Mouse (Mus musculus): ENCODE data around the gene Btbd1.

Btbd1 gene

GRCm38 (mm10) chr7:81829379-81829894, at the start of gene Btbd1:
Gene Btbd1, minus strand, starts transcription at chr7:81829431.
- peak; percentile 91 for DNase-seq (ENCODE audit: low read depth, low spot score)

DNA sequence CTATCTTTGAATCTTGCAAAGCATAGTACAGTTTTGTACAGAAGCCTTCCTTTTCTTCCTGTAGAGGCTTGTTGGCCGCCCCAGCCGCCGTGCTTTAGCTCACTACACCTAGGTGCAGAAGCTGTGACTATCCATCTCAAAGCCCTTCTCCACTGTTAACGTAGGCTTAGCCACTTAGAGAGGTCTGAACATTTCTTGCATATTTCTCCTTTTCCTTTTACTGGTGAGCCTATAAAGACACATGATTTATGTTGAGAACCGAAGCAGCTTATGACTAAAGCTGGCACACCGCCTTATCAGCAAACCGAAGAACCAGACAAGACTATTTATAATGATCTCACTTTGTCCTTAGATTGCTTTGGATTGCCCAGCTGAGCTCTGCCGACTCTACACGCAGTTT, 46.1 kb upstream of the Btbd1 start:
- peak; percentile 79 for DNase-seq (ENCODE audit: low read depth, low spot score)

DNA sequence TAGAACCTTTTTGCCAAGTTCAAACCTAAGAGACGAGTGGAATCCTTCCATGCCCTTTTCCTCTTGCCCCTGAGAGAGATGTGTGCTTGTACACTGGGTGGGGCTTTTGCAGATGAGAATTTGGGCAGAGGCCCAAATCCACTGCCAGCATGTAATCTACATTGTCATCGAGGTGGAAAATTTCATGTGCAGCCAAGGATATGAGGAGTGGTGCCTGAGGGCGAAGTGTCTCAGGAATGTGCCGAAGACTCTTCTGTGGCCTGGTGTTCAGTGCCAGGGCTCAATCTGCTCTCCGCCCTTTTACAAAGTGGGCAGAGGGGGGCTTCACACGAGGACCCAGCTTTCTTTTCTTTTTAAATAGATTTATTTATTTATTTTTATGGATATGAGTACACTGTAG, 45.4 kb upstream of the Btbd1 start:
- no peak for DNase-seq (ENCODE audit: low read depth, low spot score)

GRCm38 (mm10) chr7:81873807-81874206, 44.6 kb upstream of the Btbd1 start:
- no peak for DNase-seq (ENCODE audit: low read depth, low spot score)

GRCm38 (mm10) chr7:81872493-81873013, 43.3 kb upstream of the Btbd1 start:
- peak; percentile 54 for DNase-seq (ENCODE audit: low read depth, low spot score)

DNA sequence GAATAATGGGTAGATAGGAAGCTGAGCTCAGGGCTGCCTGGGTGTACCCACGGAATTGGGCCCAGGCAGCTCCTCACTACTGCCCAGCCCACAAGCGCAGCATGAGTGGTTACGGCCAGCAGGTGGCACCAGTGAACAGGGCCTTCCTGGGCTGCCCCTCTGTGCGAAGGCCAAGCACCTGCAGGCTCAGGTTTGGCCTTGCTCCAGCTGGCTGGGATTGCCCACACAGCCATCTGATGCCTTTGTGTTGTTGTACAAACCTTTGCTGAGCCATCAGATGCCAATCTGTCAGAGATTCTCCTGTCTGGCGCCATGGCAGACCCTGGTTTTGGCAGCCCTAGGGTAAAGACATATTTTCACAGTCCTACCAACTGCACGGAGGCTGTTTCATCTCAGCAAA, 38.9 kb upstream of the Btbd1 start:
- DNase-seq (ENCODE audit: low read depth, low spot score), result peak; percentile 99

GRCm38 (mm10) chr7:81867231-81867930, 38.1 kb upstream of the Btbd1 start:
- no peak for DNase-seq (ENCODE audit: low read depth, low spot score)

DNA sequence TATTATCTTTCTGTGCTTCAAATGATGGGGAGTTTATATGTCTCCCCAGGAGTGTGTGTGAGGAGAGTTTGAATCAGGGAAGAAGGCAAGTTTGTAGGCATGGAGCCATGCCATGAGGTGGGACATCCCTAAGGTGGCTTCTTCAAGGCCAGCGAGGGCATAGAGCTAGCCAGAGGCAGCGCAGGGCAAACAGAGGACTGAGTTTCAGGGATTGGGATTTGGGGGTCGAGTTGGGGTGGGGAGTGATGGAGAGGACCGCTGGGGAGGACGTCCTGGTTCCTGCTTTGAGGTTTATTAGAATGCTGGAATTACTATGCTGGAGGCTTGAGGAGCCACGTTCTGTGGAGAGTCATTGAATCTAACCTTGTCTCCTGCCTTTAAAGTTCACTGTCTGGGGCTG, 36.7 kb upstream of the Btbd1 start:
- no peak for DNase-seq (ENCODE audit: low read depth, low spot score)

DNA sequence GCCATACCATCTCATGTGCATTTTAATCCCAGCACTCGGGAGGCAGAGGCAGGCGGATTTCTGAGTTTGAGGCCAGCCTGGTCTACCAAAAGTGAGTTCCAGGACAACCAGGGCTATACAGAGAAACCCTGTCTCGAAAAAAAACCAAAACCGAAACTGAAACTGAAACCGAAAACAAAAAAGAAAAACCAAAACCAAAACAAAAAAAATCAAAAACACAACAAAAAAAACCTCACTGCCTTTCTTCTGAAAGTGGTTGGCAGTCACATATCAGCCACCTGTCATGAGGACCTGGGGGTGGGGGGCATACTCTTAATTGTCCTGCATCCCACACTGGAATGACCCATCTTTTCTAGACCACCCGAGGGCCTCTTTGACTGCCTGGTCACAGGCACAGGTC, 35.3 kb upstream of the Btbd1 start:
- no peak for DNase-seq (ENCODE audit: low read depth, low spot score)

DNA sequence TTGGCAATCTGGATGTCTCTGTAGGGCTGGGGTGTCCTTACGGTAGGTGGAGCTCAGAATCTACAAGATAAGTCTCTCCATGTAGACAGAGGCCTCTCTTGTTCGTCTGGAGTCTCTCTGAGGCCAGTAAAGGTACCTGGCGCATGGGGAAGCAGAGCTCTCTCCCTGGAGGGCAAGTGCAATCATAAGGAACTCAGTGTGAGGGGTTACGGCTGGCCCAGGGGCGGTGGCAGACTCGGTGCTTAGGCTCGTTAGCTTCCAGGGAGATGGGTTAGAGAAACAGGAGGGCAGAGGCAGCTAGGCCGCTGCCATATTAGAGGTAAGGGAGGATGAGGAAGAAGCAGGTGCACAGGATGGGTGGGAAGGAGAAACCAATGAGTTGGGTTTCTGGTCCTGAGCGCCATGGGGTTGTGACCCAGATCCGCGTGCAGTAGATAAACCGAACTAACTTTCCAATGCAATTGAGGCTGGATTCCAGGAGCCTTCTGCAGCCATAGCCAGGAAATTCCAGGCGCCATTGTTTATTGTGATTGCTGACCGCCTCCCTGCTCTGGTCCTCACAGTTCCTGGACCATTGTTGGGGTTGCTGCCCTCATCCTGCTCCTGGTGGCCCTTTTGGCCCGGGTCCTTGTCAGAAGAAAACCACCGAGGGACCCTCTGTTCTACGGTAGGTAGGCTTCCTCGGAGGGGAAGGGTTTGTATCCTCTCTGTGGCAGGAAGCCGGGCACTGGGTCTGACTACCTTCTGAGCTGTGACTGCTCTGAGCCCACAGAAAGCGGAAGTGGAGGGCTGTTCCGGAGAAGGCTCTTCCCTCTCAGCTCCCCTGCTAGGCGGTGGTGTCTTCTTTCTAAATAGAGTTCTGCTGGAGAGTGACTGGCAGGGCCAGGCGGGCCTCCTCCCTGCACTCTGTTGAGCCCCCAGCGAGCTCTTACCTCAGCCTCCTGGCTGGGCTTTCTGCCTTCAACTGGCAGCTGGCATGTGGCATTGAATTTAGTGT, 33.7 kb upstream of the Btbd1 start:
- peak; percentile 37 for DNase-seq (ENCODE audit: low read depth, low spot score)

- DNase-seq (ENCODE audit: low read depth, low spot score), result no peak
These were observed 32.7 kb upstream of the Btbd1 start for GRCm38 (mm10) chr7:81861921-81862320.

GRCm38 (mm10) chr7:81861461-81861860, 32.2 kb upstream of the Btbd1 start:
- DNase-seq (ENCODE audit: low read depth, low spot score), result no peak

- DNase-seq (ENCODE audit: low read depth, low spot score), result peak; percentile 33
These were observed 31.8 kb upstream of the Btbd1 start for GRCm38 (mm10) chr7:81860996-81861395.

GRCm38 (mm10) chr7:81860071-81860470, 30.8 kb upstream of the Btbd1 start:
- DNase-seq (ENCODE audit: low read depth, low spot score), result peak; percentile 69

- peak; percentile 61 for DNase-seq (ENCODE audit: low read depth, low spot score)
These were observed 29.9 kb upstream of the Btbd1 start, which contains the start of gene Tm6sf1 for GRCm38 (mm10) chr7:81858968-81859721. Gene Tm6sf1, plus strand, starts transcription at chr7:81859001.

DNA sequence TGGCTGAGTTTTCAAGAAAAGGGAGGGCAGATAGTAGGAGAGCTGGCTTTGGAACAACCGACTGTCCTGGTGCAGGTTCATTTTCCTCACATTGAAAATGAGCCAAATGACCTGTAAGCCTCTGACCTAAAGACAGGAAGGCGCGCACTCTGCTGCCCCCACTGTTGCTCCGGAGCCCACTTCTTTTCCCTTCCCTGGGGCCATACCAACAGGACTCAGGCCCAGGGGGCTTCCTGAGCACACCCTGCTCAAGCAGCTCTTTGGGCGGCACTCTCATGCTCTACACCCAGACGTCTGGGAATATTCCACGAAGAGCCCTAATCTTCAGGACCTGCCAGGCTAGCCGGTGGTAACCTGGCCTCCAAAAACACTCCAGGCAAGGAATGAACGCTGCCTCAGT, 29.0 kb upstream of the Btbd1 start:
- DNase-seq (ENCODE audit: low read depth, low spot score), result no peak

DNA sequence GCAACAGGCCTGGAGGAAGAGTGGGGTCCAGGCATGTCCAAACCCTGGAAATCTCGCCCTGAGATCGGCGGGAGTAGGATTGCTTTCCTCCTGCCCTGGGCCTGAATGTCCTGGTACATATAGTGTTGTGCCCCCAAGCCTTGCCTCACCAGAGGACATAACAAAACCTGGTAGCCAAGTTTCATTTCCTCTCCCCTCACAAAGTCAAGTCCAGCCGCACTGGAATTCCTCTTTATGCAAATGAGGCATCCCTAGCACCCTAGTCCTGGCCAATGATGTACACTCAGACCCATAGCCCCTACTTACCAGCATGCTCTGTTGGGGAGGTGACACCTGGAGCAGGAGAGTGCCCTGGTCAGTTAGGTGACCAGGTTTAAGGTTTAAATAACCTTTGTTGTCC, 27.0 kb upstream of the Btbd1 start:
- no peak for DNase-seq (ENCODE audit: low read depth, low spot score)

GRCm38 (mm10) chr7:81855694-81856093, 26.5 kb upstream of the Btbd1 start, which contains the start of gene Gm10160:
Gene Gm10160, minus strand, starts transcription at chr7:81855794.
- DNase-seq (ENCODE audit: low read depth, low spot score), result no peak

GRCm38 (mm10) chr7:81854568-81855307, 25.5 kb upstream of the Btbd1 start:
- DNase-seq (ENCODE audit: low read depth, low spot score), result peak; percentile 61

GRCm38 (mm10) chr7:81851706-81852105, 22.5 kb upstream of the Btbd1 start:
- no peak for DNase-seq (ENCODE audit: low read depth, low spot score)

DNA sequence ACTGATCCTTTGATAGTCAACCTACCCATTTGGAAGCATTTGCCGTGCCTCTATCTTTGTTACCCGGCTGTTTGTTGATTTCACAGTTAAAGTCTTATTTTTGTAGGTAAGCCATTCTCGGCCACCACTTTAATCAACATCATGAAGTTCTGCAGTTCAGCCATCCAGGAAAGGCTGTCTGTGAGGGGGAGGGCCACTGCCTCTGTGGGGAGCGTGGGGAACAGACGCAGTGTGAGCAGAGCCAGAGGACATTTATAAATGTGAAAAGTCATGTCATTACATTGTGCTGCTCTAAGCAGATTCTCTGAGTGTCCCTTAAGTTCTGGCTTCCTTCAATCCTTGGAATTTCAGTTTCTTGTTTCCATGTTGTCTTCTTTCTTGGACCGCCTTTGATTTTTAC, 20.9 kb upstream of the Btbd1 start:
- no peak for DNase-seq (ENCODE audit: low read depth, low spot score)
